Mouse (Mus musculus) embryonic fibroblast, embryonic 13.5 days (primary cell): ENCODE results near the gene Cacna2d3. TPM values are rescaled to one million over a fixed set of nuclear protein-coding genes. Genes with fewer than 3 reads are reported as not detected.

ENCODE experiments used
- H3K27ac ChIP-seq: 2 replicates; pipeline ENCODE4 v1.5.1; 2012; ENCODE audit warnings: low read length, control low read depth, inconsistent platforms; ENCODE audit not compliant: insufficient read depth
- H3K4me1 ChIP-seq: 2 replicates; pipeline ENCODE4 v1.6.1; 2011; ENCODE audit warnings: low read length; ENCODE audit not compliant: control insufficient read depth, insufficient read depth
- H3K4me3 ChIP-seq: 2 replicates; pipeline ENCODE4 v1.5.1; 2011; ENCODE audit warnings: mild to moderate bottlenecking, control low read depth, low read length; ENCODE audit not compliant: insufficient read depth
- CTCF ChIP-seq: IDR thresholded peaks from 2 replicates; pipeline ENCODE4 v1.5.1; 2011; ENCODE audit warnings: mild to moderate bottlenecking, control low read depth, low read length, moderate library complexity, borderline replicate concordance; ENCODE audit not compliant: insufficient read depth
- POLR2A ChIP-seq: IDR thresholded peaks from 2 replicates; pipeline ENCODE4 v1.6.1; 2011; ENCODE audit warnings: low read depth, mild to moderate bottlenecking, control low read depth, low read length, moderate library complexity
- polyA plus RNA-seq: library from polyadenylated mRNA; stranded (reverse); fragments of >200 nt; gene quantifications from 2 replicates; pipeline ENCODE4 v1.2.4, GENCODE M21; 2011; ENCODE audit warnings: low read depth; ENCODE audit not compliant: missing spikeins, insufficient read length

The Cacna2d3 gene
- polyA plus RNA-seq, 1 experiment = 5.3 TPM

DNA sequence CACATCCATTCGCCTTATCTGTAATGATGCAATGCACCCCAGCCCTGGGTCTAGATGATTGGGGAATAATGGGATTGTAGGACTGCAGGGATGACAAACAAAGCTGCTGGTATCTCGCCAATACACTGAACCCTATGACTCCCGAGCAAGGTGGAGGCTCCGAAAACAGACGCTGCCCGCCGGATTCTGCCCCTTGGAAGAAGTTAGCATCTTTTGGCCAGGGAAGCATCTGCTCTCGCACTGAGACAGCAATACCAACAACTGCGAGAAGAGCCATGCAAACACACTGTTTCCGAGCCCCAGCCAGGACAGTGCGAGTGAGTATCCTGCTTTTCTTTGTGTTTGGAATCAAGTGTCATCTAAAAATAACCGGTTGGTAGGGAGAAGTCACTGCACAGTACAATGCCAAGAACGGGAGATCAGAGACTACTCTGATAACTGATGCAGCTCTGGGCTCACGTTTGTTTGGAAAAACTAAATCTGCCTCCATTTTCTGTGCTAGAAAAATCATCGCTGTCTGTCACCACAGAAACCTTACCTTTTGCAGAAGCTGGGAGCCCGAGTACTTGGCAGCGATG lies 1.2 kb downstream of the Cacna2d3 start:
- TF ChIP-seq CTCF (no peak), POLR2A (no peak)
- no peak overlapping the region for H3K4me3 ChIP-seq

DNA sequence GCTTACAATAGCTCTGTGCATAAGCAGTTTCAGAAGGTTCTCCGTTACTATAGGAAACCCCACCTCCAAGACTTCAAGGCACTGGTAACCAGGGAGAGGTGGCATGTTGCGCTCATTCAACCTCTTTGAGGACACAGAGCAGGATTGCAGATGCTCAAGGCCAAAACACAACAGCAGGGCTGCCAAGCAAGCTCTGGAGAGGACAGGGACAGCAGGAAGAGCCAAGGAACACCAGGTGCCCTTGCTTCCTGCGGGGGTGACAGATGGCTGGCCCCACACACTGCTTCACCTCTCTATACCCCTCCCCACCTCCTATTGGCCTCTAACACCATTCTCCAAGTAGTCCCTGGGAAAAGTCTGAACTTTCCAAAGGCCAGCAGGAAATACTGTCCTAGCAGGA lies 9.0 kb downstream of the Cacna2d3 start:
- Histone ChIP-seq H3K4me3 (no peak overlapping the region), H3K27ac (no peak overlapping the region), H3K4me1 (no peaks in the 10 kb centered on the region)
- TF ChIP-seq POLR2A = no peak
- no peak for TF ChIP-seq CTCF

More for the DNA sequence above, 1.2 kb downstream of the Cacna2d3 start:
- H3K4me1 ChIP-seq = no peaks in the 10 kb centered on the region
- H3K27ac ChIP-seq = no peak overlapping the region

- no peak overlapping the region for H3K4me3 ChIP-seq
Measured at GRCm38 (mm10) chr14:29707561-29708335, 13.9 kb downstream of the Cacna2d3 start.

DNA sequence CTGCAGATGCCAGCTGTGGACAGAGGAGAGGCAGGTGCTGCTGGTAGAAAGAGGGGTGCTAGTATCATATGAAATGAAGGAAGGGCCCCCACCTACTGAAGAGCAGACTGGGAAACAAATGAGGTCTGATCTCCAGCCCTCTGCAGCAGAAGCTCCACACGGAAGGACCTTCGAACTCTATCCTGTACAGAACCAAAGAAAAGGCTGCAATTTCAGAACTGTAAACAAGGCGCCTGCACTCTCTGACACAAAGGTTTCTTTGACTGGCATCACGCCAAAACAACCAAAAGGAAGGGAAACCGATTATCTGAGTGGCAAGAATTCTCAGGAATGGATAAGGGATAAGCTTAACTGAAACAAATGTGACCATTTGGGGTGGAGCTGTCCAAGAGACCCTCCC lies 18.9 kb downstream of the Cacna2d3 start:
- no peak overlapping the region for H3K27ac ChIP-seq
- no peak for TF ChIP-seq POLR2A
- TF ChIP-seq CTCF = no peak
- H3K4me3 ChIP-seq = no peak overlapping the region
- no peaks in the 10 kb centered on the region for H3K4me1 ChIP-seq

More at GRCm38 (mm10) chr14:29707561-29708335, 13.9 kb downstream of the Cacna2d3 start:
- Histone ChIP-seq H3K4me1 (no peaks in the 10 kb centered on the region), H3K27ac (no peak overlapping the region)
- no peak for TF ChIP-seq POLR2A
- TF ChIP-seq CTCF = no peak

- Histone ChIP-seq H3K4me1 (no peaks in the 10 kb centered on the region), H3K27ac (no peak overlapping the region), H3K4me3 (no peak overlapping the region)
- TF ChIP-seq CTCF (peak; percentile 78; the same call in 1 of the 2 replicates), POLR2A (no peak)
Measured at GRCm38 (mm10) chr14:29696131-29696530, 25.5 kb downstream of the Cacna2d3 start.

DNA sequence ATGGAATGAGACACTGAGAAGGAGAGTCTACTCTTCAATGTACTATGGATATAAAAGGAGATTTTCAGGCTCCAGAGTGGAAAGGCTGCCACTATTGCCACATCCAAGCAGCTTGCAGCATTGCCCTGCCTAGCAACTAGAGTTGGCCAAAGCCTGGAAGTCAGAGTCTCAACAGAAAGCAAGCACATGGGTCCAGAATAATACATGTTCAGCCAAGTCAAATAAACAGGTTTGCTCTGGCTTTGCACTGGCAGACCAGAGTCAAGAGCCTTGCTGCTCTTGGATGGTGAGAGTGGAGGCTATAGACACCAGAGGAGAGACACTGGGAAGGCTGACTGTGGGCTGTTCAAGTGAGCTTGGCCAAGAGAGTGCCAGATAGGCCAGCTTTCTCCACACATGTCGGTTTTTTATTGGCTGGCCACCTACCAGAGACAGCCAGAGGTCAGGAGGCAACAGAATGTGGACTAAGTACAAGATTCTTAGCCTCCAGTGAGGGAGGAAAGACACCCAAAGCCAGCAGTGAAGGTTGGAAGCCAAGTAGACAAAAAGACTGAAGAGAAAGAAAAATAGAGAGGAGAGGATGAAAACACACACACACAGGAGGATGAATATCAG lies 49.1 kb downstream of the Cacna2d3 start:
- no peak overlapping the region for H3K4me3 ChIP-seq
- no peak overlapping the region for H3K27ac ChIP-seq
- TF ChIP-seq POLR2A (no peak), CTCF (no peak)
- no peaks in the 10 kb centered on the region for H3K4me1 ChIP-seq

DNA sequence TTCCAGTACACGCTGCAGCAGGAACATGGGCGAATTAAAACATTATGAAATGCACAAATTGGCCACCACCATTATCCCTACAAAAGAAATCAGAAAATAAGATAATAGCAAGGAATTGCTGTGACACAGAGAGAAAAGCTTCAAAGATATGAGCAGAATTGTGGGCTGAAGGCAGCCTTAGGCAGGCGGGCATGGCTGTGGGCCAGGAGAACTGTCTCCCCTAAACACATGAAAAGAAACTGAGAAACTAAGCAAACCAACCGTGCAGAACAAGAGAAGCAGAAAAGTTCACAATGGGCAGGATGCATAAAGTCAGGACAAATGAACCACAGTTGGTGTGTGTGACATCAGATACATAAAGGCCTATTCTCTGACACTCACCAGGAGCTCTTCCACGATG lies 51.8 kb downstream of the Cacna2d3 start:
- Histone ChIP-seq H3K27ac (no peak overlapping the region), H3K4me1 (no peaks in the 10 kb centered on the region), H3K4me3 (no peak overlapping the region)
- TF ChIP-seq CTCF = no peak
- no peak for TF ChIP-seq POLR2A

DNA sequence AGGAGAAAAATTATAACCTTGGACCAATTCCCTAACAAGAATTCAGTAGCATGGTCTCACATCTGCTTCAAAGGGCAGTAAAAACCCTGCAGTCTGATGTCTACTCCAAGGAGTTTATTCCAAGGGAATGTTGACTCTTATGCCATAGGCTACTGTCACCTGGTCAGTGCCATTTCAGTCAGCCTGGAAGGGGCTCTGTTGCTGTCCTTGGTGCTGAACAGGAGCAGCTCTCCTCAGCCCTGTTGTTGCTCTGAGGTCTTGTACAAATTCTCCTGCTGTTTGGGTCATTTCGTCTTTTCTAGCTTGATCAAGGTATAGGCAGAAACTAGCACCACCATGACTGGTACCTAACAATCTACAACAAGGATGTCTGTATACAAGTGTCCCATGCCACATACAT lies 64.7 kb downstream of the Cacna2d3 start:
- Histone ChIP-seq H3K4me1 (no peaks in the 10 kb centered on the region), H3K27ac (no peak overlapping the region), H3K4me3 (no peak overlapping the region)
- TF ChIP-seq POLR2A (no peak), CTCF (no peak)

- TF ChIP-seq POLR2A (no peak), CTCF (no peak)
- Histone ChIP-seq H3K4me3 (no peak overlapping the region), H3K27ac (no peak overlapping the region), H3K4me1 (no peaks in the 10 kb centered on the region)
Measured at GRCm38 (mm10) chr14:29650591-29650990, 71.1 kb downstream of the Cacna2d3 start.

- Histone ChIP-seq H3K4me1 (no peaks in the 10 kb centered on the region), H3K27ac (no peak overlapping the region), H3K4me3 (no peak overlapping the region)
- no peak for TF ChIP-seq POLR2A
- TF ChIP-seq CTCF = no peak
Measured at GRCm38 (mm10) chr14:29648721-29649120, 72.9 kb downstream of the Cacna2d3 start.

DNA sequence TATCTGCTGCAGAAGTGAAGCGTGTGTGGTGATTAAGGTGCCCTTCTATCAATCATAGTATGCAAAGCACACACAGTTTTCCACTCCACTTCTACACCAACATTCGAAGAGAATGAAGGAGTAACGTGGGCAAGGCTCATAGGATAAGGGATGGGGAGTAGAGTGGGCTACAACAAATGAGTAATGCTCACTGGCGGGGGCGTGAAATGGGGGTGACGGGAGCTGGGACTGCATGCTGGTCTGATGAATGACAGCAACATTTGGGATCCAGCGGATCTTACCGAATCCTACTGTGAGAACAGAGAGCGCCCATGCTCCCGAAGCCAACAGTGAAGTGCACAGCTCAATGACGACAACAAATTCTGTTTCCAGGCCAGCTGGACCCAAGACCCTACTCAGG lies 76.2 kb downstream of the Cacna2d3 start:
- TF ChIP-seq CTCF (no peak), POLR2A (no peak)
- Histone ChIP-seq H3K4me3 (no peak overlapping the region), H3K27ac (no peak overlapping the region), H3K4me1 (no peaks in the 10 kb centered on the region)
